Mouse (Mus musculus): ENCODE results near the gene Rhbdd1. TPM values are rescaled to one million over a fixed set of nuclear protein-coding genes. Genes with fewer than 3 reads are reported as not detected.

The Rhbdd1 gene
- polyA plus RNA-seq, 1 experiment from 2014 or later, result 8.7 TPM

- Histone ChIP-seq H3K4me2 (peak overlapping the region; percentile 72), H3K27ac (replicated peaks) (peak overlapping the region; percentile 87), H3K4me3 (peak overlapping the region; percentile 80), H3K9ac (peak overlapping the region; percentile 95), H3K36me3 (peaks cover 29% of the 10 kb centered on the region), H3K4me1 (peaks cover 40% of the 10 kb centered on the region), H3K9me3 (no peaks in the 10 kb centered on the region), H3K27me3 (replicated peaks) (peaks cover 22% of the 10 kb centered on the region)
- no peak for ATAC-seq (ENCODE audit: extremely low read depth, insufficient number of reproducible peaks, low FRiP score, low TSS enrichment)
- 17% methylated on average over 15 of the region's 15 CpGs for WGBS
These were observed 29.8 kb upstream of the Rhbdd1 start for GRCm38 (mm10) chr1:82286190-82287051.

- no peak for ATAC-seq (ENCODE audit: extremely low read depth, insufficient number of reproducible peaks, low FRiP score, low TSS enrichment)
- peaks cover 36% of the 10 kb centered on the region for H3K4me1 ChIP-seq
These were observed 29.0 kb upstream of the Rhbdd1 start for GRCm38 (mm10) chr1:82287052-82287775.

GRCm38 (mm10) chr1:82287776-82288325, 28.4 kb upstream of the Rhbdd1 start:
- Histone ChIP-seq H3K27ac (replicated peaks) (peak overlapping the region; percentile 87), H3K9ac (peak overlapping the region; percentile 95), H3K27me3 (replicated peaks) (peaks cover 25% of the 10 kb centered on the region), H3K4me1 (peaks cover 35% of the 10 kb centered on the region), H3K4me3 (peak overlapping the region; percentile 80), H3K4me2 (peak overlapping the region; percentile 72), H3K9me3 (no peaks in the 10 kb centered on the region), H3K36me3 (peaks cover 25% of the 10 kb centered on the region)
- no peak for ATAC-seq (ENCODE audit: extremely low read depth, insufficient number of reproducible peaks, low FRiP score, low TSS enrichment)
- WGBS, result 69% methylated on average over 16 of the region's 16 CpGs

More at GRCm38 (mm10) chr1:82287052-82287775, 29.0 kb upstream of the Rhbdd1 start:
- Histone ChIP-seq H3K27ac (replicated peaks) (peak overlapping the region; percentile 87), H3K36me3 (peaks cover 25% of the 10 kb centered on the region), H3K27me3 (replicated peaks) (peaks cover 22% of the 10 kb centered on the region), H3K9ac (peak overlapping the region; percentile 95), H3K9me3 (no peaks in the 10 kb centered on the region), H3K4me3 (peak overlapping the region; percentile 80), H3K4me2 (peak overlapping the region; percentile 72)
- WGBS, result 34% methylated on average over 22 of the region's 22 CpGs

GRCm38 (mm10) chr1:82288421-82288990, 27.7 kb upstream of the Rhbdd1 start:
- Histone ChIP-seq H3K4me1 (peaks cover 40% of the 10 kb centered on the region), H3K27ac (replicated peaks) (peak overlapping the region; percentile 98), H3K4me2 (peak overlapping the region; percentile 72), H3K4me3 (peak overlapping the region; percentile 80), H3K36me3 (peaks cover 25% of the 10 kb centered on the region), H3K9ac (peak overlapping the region; percentile 95), H3K27me3 (replicated peaks) (peaks cover 29% of the 10 kb centered on the region), H3K9me3 (no peaks in the 10 kb centered on the region)
- 70% methylated on average over 18 of the region's 18 CpGs for WGBS
- no peak for ATAC-seq (ENCODE audit: extremely low read depth, insufficient number of reproducible peaks, low FRiP score, low TSS enrichment)

GRCm38 (mm10) chr1:82289116-82289989, 26.9 kb upstream of the Rhbdd1 start:
- peak overlapping the region; percentile 80 for H3K4me3 ChIP-seq
- H3K4me2 ChIP-seq, result peak overlapping the region; percentile 72
- WGBS, result 56% methylated on average over 35 of the region's 35 CpGs
- peaks cover 40% of the 10 kb centered on the region for H3K4me1 ChIP-seq
- no peak for ATAC-seq (ENCODE audit: extremely low read depth, insufficient number of reproducible peaks, low FRiP score, low TSS enrichment)
- H3K9me3 ChIP-seq, result no peaks in the 10 kb centered on the region
- H3K36me3 ChIP-seq, result peaks cover 25% of the 10 kb centered on the region
- H3K9ac ChIP-seq, result peak overlapping the region; percentile 95
- H3K27ac ChIP-seq (replicated peaks), result peak overlapping the region; percentile 98
- H3K27me3 ChIP-seq (replicated peaks), result peaks cover 29% of the 10 kb centered on the region

- H3K27ac ChIP-seq (replicated peaks), result peak overlapping the region; percentile 98
- H3K27me3 ChIP-seq (replicated peaks), result peaks cover 32% of the 10 kb centered on the region
- H3K4me1 ChIP-seq, result peaks cover 40% of the 10 kb centered on the region
- peak overlapping the region; percentile 95 for H3K9ac ChIP-seq
- WGBS, result 2% methylated on average over 45 of the region's 45 CpGs
- H3K4me2 ChIP-seq, result peak overlapping the region; percentile 72
- peak overlapping the region; percentile 80 for H3K4me3 ChIP-seq
- peaks cover 25% of the 10 kb centered on the region for H3K36me3 ChIP-seq
- H3K9me3 ChIP-seq, result no peaks in the 10 kb centered on the region
- no peak for ATAC-seq (ENCODE audit: extremely low read depth, insufficient number of reproducible peaks, low FRiP score, low TSS enrichment)
These were observed 26.1 kb upstream of the Rhbdd1 start for GRCm38 (mm10) chr1:82289990-82290681.

- 0 out of 2 replicates have a peak, but pooled peaks have one; percentile 5 for ATAC-seq (ENCODE audit: extremely low read depth, insufficient number of reproducible peaks, low FRiP score, low TSS enrichment)
- WGBS, result under 1% methylated on average over 31 of the region's 31 CpGs
- H3K4me1 ChIP-seq, result peaks cover 40% of the 10 kb centered on the region
- H3K27ac ChIP-seq (replicated peaks), result peak overlapping the region; percentile 98
- peaks cover 37% of the 10 kb centered on the region for H3K27me3 ChIP-seq (replicated peaks)
- peak overlapping the region; percentile 95 for H3K9ac ChIP-seq
- peak overlapping the region; percentile 80 for H3K4me3 ChIP-seq
- H3K4me2 ChIP-seq, result peak overlapping the region; percentile 72
- peaks cover 25% of the 10 kb centered on the region for H3K36me3 ChIP-seq
- no peaks in the 10 kb centered on the region for H3K9me3 ChIP-seq
These were observed 25.5 kb upstream of the Rhbdd1 start for GRCm38 (mm10) chr1:82290723-82291150.

- Histone ChIP-seq H3K27me3 (replicated peaks) (peaks cover 43% of the 10 kb centered on the region), H3K4me1 (peaks cover 40% of the 10 kb centered on the region), H3K4me2 (peak within 1 kb of the TSS; percentile 72), H3K36me3 (peaks cover 25% of the 10 kb centered on the region), H3K9ac (peak within 1 kb of the TSS; percentile 95), H3K4me3 (peak within 1 kb of the TSS; percentile 80), H3K9me3 (no peaks in the 10 kb centered on the region), H3K27ac (replicated peaks) (peak within 1 kb of the TSS; percentile 98)
- WGBS, result under 1% methylated on average over 43 of the region's 60 CpGs
- ATAC-seq (ENCODE audit: extremely low read depth, insufficient number of reproducible peaks, low FRiP score, low TSS enrichment), result peak; percentile 83
These were observed 25.0 kb upstream of the Rhbdd1 start, which contains the start of gene Irs1 for GRCm38 (mm10) chr1:82291151-82291797. Irs1 (minus strand) TSS chr1:82291416.

- under 1% methylated on average over 23 of the region's 23 CpGs for WGBS
- ATAC-seq (ENCODE audit: extremely low read depth, insufficient number of reproducible peaks, low FRiP score, low TSS enrichment), result no peak
These were observed 24.1 kb upstream of the Rhbdd1 start for GRCm38 (mm10) chr1:82291930-82292712.

More at GRCm38 (mm10) chr1:82291930-82292712, 24.1 kb upstream of the Rhbdd1 start:
- H3K9ac ChIP-seq, result peak overlapping the region; percentile 95
- peaks cover 23% of the 10 kb centered on the region for H3K36me3 ChIP-seq
- peak overlapping the region; percentile 98 for H3K27ac ChIP-seq (replicated peaks)
- peak overlapping the region; percentile 72 for H3K4me2 ChIP-seq
- no peaks in the 10 kb centered on the region for H3K9me3 ChIP-seq
- peaks cover 40% of the 10 kb centered on the region for H3K4me1 ChIP-seq
- H3K4me3 ChIP-seq, result peak overlapping the region; percentile 80
- H3K27me3 ChIP-seq (replicated peaks), result peaks cover 50% of the 10 kb centered on the region

Measured in heart, embryonic 13.5 days (tissue).